Mouse (Mus musculus) brain, embryonic 14.5 days (tissue): ENCODE measurements around the gene Pacrg.

Experiments
- CTCF ChIP-seq: fragments of 200-500 bp; IDR thresholded peaks from 2 replicates; pipeline ENCODE4 v1.5.1; 2012; ENCODE audit warnings: inconsistent platforms, mild to moderate bottlenecking, moderate library complexity, borderline replicate concordance; ENCODE audit not compliant: insufficient read depth, insufficient read length; ENCODE audit errors: extremely low read depth
- POLR2A ChIP-seq: fragments of 200-500 bp; IDR thresholded peaks from 2 replicates; pipeline ENCODE4 v1.6.1; 2012; ENCODE audit warnings: mild to moderate bottlenecking, inconsistent platforms, borderline replicate concordance; ENCODE audit not compliant: poor library complexity, insufficient read depth, insufficient read length, severe bottlenecking; ENCODE audit errors: extremely low read depth

DNA sequence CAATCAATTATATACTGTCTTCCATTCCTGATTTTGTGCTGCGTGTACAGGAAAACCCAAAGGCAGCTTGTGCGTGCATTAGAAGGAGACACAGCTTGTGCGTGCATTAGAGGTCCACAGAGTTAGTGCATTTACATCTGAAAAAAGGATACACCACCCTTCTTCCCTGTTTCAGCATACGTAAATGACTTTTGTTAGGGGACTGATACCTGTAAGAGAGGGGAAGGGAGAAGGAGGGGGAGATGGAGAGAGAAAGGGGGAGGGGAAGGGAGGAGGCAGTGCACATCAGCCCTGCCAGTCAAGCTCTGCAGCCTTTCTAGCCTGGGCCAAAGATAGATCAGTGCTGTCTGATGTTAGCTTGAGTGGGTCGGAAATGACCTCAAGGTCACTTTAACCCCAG is 164.6 kb downstream of the Pacrg start:
- TF ChIP-seq CTCF = no peak
- no peak for TF ChIP-seq POLR2A
